Mouse (Mus musculus) layer of hippocampus, adult 8-10 months (tissue): Measurements from ENCODE around the gene Cadps2. TPM values are rescaled to one million over a fixed set of nuclear protein-coding genes. Genes with fewer than 3 reads are reported as not detected.
A peak's percentile ranks its signal among the peaks of the same experiment; 100 is the strongest.

Experiments used
- DNase-seq, 2 experiments: peaks; one replicate each; pipeline ENCODE4 v3.0.0; 2022; ENCODE audit warnings: low spot score in 2 of 2
- total RNA-seq, 4 experiments: library from RNA; stranded (reverse); gene quantifications; 2 replicates each; pipeline ENCODE4 v1.2.4; 2022

Cadps2 gene
- total RNA-seq, 4 experiments from 2014 or later, result 68.5 to 82.2 (median 77.5) TPM

DNA sequence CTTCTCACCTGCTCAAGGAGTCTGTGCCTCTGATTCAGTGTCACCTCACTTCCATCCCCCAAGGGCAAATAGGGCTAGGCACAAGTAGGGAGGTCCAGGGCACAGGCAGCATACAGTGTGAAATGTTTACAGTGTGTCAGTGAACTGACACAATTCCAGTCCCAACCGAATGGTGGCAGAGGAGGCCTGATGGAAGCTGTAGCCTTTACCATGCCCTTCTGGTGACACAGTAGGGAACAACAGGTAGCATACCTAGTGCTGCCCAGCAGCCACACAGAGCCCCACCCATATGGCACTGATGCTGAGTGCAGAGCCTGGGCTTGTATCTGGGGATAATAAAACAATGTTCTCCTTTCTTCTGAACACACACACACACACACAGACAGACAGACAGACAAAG, 61.6 kb downstream of the Cadps2 start:
- DNase-seq, result no peak

DNA sequence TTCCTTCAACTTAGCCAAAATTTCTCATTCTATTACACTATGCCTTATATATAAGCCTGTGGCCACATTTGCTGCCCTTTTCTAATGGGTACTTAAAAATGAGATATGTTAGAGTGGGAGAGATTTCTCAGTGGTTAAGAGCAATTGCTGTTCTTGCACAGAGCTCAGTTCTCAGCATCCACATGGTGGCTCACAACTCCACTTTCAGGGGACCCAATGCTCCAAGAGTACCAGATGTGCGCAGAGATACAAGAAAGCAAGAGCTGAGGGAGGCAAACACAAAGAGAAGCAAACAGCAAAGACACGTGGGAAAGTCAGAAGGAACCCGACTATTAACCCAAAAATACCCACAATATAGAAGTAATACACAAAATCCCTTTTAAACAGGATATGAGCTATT, 77.0 kb downstream of the Cadps2 start:
- DNase-seq, result no peak

DNA sequence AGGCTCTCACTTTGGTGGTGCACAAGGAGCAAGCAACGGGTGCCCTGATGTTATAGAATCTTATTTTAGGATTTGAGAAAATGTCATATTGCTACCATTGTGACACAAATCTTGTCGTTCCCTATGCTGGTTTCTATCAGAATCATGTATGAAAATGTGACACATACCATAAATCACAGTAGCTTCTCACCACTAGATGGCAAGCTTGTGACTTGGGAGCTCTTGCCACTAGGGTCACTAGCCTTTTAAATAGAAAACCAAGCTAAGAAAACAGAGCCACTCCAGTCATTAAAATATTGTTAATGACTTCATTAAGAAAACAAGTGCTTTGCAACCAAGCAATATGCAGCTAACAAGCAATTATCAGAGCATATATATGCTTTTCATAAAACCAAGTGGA, 81.0 kb downstream of the Cadps2 start:
- DNase-seq, result no peak

DNA sequence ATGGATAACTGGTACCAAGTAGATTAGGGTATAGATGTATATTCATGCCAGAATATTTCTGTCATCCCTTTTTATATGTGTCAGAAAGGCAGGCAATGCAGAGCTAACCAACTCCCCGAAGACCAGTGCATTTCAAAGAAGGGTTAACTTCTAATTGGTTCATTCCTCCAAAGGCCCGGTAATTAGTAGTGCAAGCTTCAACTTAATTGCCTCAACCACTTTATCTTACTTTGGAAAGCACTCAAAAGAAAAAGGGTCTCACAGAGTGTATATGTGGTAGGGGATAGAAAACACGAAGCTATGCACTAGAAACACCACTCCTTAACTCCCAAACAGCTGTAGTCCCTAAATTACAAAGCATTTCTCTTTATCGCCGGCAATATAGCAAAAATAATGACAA, 90.4 kb downstream of the Cadps2 start:
- no peak for DNase-seq

DNA sequence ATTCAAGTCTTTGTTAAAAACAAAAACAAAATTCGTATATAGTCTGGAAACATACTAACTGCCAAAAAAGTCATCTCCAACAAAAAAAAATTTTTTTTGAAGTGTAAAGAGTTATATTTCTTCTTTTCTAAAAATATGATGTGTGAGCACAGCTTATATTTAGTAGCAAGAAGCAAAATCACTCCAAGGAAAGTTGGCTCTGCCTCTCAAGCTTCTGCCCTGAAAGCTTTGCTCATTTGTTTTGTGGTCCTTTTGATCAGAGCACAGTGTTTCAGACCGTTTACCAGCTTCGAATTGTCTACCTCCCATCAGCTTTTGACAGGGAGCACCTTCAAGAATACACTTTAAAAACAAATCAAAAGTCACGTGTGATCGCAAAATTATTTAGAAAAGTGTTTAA, 99.2 kb downstream of the Cadps2 start:
- DNase-seq, result no peak

DNA sequence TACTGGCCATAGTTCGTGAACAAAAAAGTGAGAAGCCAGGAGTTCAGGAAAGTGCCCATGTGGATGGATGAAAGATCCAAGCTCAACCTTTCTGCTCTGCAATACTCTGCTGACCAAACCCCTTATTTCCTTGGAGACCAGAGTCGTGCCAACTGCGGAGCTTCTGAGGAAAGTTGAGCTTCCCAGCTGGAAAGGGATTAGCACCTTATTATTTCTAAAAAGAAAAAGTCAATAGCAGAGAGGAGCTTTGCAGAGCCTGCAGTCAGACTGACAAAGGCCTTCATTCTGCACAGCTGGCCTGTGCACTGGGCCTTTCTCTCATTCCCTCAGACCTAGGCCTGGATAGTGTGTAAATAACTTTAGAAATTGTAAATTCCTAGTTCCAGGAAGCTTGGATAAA, 106.5 kb downstream of the Cadps2 start:
- no peak for DNase-seq

DNA sequence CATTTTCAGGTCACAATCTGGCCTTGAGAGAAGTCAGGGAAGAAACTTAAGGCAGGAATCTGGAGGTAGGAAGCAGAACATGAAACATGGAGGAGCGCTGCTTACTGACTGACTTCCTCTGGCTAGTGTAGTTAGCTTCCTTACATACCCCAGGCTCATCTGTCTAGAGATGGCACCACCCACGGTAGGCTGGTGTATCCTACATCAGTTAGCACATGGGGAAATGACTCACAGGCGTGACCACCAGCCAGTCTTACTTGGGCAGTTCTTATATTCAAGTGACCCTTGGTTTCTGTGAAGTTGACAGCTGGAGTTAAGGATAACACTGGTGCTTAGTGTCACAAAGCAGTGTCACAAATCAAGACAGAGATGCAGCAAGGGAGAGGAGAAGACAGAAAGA, 110.6 kb downstream of the Cadps2 start:
- no peak for DNase-seq

DNA sequence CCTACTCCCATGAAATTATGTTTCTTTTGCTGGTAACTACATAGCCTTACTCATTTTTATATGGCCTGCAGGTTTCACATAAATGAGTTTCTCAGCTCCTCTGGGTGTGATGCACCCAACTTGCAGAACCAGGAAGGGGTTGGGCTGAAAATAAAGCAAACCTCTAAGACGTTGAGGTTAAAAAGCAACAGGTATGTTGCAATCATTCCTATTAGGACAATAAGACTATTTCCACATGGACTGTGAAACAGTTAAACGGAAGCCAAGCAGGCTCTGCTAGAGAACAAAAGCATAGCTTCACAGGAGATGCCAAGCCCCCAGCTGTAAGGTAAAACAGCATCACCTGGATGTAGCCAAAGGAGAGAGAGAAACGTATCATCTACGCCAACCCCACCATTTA, 115.5 kb downstream of the Cadps2 start:
- no peak for DNase-seq

DNA sequence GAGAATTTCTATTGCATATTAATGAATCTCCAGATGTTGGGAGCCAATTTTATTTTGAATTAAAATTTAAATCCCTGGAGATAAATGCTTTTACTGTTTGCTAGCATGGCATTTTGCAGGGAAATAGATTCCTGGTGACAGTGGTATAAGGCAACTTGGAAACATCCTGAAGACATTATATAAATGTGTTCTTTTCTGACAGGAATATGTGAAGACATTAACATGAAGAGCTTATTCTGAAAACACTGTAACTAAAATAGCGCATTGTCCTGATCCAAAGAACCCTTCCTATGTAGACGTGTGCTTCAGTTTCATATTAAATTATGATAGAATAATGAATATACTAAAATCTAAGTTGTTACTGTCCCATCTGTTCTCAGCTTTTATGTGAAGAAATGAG, 118.8 kb downstream of the Cadps2 start:
- DNase-seq, result no peak

DNA sequence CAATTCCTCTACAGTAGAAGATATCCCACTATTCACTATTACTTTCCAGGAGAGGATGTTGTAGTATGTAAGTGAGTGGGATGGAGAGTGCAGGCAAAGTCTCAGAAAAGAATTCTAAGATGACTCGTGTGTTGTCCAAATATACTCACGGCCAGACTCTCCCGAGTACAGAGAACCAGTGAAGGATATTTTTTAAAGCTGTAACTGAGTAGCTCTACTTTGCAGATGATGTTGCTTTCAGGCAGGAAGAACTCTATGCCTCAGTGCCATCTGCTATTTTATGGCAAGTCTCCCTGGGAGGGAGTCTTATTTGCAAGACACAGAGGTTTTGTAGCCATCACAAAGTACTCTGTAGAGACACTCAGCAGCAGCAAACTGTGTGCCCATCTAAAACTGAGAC, 131.7 kb downstream of the Cadps2 start:
- peak; percentile 30 to 44 for DNase-seq

DNA sequence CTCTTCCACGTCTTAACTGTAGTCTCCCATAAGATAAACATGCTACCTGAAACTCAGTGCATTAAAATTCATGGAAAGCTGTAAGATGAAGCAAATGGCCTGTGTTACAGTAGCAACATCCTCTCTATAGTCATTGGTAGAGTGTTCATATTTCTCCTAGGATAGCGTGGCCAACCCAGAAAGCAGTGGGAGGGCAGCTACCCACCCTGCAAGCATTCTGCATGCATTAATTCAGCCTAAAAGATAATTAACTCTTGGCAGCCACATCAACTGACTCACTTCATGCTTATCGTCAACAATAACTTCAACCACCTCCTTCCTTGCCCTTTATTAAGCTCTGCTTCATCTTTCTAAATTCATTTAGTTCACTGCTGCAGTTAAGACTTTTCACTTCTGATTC, 138.3 kb downstream of the Cadps2 start:
- no peak for DNase-seq

DNA sequence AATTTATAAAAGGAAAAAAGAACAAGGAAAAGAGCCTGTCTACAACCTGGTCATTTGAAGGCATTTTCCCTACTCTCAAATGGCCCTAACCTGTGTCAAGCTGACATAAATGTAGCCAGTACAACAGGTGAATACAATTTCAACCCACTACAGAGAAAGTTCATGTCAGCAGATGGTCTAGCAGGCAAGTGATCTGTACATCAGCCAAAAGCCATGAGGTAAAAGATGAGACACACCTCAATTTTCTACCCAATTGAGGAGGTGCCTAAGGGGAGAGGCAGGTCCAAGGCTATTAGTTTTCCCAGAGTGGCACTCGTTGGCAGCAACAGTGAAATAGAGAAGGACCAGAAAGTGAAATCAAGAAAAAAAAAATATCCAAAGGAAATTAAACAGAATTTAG, 161.0 kb downstream of the Cadps2 start:
- DNase-seq, result no peak

DNA sequence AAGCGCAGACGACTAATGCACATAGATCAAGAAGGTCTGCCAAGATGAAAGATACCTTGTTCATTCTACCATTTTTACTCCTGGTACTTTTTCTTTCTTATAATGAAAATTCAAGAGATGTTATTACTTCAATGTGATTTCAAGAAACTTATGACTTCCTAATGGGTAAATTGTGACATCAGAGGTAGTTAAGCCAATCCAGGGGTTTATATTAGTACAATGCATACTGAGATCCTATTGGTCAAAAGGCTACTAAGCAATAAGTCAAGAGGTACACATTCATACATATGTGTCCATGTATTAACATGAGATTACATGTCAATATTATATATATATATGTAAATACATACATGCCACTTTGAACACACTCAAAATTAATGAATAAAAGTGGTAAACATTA, 184.2 kb downstream of the Cadps2 start, which contains the start of gene Rnf148:
Rnf148 (minus strand) TSS at position 101 of the 400 bp plus-strand sequence.
- DNase-seq, result no peak

DNA sequence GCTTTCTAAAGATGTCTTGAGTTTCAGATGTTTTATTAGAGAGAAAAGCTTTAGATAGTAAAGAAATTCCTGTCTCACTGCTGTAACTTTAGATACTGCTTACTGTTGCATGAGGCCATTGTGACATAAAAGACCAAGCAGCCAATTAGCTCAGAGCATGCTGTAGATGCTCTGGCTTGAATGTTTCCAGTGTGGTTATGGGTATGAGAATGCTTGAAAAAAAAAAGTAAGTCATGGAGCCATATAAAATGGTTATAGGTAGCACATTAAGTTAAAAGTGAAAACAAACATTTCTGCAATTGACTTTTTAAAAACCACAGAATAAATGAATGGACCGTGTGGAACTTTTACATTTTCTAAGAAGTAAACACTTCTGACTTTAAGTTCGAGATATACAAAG, 189.0 kb downstream of the Cadps2 start, which contains the start of gene Rnf133:
Rnf133 (minus strand) TSS at position 101 of the 400 bp plus-strand sequence.
- DNase-seq, result no peak

DNA sequence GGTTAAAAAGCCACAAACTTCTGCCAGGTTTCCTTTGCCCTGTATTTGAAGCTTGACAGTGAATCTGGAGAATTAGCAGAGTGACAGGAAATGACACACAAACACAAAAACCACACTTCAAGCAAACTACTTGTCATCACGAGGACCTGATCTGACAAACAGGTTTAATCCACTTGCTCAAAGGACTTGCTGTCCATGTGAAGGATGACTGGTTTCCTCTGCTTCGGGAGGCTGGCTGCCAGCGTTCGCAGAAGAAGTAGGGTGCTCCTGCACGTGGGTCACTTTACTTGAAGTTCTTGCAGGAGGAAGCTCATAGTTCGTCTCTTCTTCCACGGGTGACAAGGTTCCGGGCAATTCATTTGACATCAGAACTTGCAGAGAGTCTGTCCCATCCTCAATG, 190.5 kb downstream of the Cadps2 start:
- no peak for DNase-seq

DNA sequence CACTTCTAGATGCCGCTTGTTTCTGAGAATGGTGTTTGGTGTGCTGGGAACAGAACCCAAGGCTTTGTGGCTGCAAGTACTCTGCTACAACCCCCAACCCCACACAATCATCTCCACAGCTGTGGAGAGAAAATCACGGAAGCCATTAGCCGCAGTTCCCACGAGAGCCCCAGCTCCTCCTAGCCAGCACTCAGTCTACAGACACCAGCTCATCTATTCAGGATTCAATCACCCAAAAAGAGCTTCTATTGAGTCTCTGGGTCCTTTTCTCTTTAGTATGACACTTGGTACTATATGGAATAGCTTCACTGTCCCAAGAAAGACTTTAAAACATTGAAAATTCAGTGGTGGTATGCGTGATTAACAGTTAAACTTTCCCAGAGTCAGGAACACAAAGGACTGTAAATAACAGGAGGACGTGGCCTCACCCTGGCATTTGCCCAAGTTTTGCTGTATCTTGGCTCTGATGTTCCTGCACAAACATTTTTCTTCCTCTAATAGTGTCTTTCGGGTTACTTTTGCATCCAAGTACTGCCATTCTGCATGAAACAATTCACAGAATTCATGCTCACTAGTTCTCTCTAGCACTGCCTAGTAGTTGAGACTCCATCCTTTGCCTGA, 191.5 kb downstream of the Cadps2 start:
- DNase-seq, result no peak

DNA sequence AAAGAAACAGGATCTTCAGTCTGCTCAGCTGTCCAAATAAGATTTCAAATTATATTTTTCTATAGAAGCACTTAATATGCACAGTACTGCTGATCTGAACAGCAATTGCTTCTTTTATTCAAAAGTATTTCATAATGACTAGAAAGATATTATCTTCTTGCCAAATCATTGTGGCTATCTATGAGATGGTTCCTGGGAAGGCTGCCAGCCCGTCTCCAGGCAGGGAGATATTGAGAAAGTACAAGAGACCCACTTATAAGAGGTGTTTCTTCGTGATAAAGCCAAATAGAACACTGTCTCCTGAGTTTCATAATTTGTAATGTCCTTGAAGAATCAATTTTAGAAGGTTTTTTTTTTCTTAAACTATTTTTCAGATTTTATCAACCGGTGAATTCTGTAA, 202.1 kb downstream of the Cadps2 start:
- peak in 1 of 2 experiments; percentile 46 for DNase-seq

DNA sequence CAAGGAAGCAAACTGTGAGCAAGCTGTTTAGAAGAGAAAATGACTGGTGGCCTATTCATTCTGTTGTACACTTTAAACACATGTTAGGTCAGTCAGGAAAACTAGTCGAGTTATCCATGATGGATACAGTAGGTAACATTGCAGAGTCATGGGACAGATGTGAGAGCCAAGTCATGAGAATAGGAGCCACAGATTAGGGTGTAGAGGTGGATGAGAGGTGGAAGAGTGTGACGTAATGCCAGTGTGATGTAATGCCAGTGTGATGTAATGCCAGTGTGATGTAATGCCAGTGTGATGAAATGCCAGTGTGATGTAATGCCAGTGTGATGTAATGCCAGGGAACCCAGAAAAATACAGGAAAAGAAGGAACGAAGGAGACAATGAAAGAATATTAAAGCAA, 204.0 kb downstream of the Cadps2 start:
- DNase-seq, result no peak

DNA sequence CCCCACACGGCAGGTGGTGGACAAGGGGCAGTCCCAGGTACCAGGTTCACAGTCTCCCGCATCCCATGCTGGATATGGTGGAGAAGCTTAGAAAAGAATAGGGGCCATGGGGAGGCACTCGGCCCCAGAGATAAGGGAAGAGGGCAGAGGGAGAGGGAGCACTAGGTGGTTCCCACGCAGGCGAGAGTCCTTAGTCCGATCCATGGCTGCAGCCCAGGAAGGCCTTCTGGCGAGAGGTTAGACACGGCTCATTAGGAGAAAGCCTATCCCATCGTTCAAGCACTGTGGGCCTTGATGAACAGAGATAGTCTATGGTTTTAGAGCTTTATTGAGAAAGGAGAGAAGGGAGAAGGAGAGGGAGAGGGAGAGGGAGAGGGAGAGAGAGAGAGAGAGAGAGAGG, 205.2 kb downstream of the Cadps2 start:
- DNase-seq, result no peak

DNA sequence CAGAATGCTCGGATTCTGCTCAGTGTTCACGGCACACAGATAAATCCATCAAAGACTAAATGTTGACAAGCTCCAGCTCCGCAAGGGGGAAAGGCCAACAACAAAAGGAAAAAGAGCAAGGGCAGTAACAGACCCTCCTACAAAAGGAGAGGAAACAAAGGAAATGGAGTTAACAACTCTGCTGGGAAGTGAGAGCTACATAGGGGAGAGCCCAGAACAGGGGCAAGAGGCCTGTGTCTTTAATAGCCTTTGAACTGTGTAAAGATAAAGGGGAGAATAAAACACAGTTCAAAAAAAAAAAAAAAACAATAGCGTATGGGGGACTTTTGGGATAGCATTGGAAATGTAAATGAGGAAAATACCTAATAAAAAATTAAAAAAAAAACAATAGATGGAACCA, 208.8 kb downstream of the Cadps2 start:
- no peak for DNase-seq

DNA sequence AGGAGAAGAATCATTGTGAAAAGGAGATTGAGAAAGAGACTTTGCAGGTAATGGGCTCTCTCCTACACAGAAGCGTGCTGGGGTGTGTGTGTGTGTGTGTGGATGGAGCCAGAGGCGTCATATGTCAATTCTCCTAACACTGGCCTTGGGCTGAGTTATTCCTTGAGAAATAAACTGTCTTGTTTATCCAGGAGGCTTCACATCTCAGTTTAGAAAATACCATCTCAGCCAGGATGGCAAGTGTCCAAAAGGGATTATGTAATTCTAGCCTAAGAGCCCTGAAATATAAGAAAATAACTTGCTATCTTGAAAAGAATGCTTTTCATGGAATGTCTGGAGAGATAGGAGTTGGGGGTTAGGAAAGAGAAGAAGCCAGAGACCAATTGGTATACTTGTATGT, 264.1 kb downstream of the Cadps2 start:
- no peak for DNase-seq

DNA sequence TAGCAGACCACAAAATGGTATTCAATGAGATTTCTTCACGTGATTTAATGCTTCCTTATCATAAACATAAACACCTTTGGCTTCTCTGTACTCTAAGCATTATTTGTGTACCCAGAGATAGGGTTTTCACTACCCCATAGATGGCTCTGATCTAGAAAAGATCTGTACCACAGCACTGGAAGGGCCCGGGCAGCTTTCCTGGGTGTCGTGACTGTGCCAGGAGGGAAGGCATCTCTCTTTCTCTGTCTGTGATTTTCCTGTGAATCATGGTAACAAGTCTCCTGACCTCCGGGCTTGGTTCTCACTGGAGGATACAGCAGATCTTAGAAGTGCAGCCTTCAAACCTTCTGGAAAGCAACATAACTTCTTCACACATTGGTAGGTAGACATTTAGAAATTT, 265.5 kb downstream of the Cadps2 start:
- no peak for DNase-seq

DNA sequence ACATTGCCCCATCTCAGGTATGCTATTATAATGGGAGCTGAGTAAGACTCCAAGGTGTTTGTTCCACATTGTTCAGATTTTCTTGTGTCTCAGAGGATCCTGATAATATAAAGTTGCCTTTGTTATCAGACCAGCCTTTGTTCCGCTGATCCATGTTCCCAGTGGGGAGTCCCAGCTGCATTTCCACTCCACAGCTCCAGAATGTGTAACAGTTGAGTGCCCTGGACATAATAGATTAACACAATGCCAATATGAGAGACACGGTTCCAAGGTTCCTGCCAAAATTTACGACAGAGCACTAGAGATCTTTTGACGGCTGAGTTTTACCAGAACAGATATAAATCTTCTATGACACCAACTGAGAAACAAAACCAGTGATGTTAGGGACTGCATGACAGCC, 266.8 kb downstream of the Cadps2 start:
- DNase-seq, result no peak

DNA sequence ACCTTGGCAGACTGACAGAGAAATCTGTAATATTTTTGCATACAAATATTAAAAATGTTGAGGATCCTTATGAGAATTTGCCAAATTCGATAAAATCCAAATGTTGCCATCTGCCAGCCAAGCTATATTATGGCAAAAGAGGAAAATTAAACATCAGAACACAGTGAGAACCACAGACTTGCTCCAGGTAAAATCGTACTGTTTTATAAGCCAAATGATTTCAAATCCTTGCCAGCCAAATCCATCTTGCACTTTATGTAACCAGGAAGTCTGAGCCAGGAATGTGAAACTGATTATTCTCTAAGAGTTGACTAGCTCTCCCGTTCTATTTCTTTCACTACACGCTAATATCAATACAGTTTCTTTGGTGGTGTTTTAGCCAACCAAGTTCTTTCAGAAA, 269.5 kb downstream of the Cadps2 start:
- DNase-seq, result peak; percentile 17 to 31
